Mouse (Mus musculus): Measurements from ENCODE around the gene Klf12.

- TF ChIP-seq CTCF (IDR thresholded peaks at IDR 0.05; ENCODE audit: control insufficient read depth, insufficient read depth, low read length): no peak
- TF ChIP-seq POLR2A (IDR thresholded peaks at IDR 0.05; ENCODE audit: borderline replicate concordance, control insufficient read depth, low read depth, low read length): no peak
Measured at GRCm38 (mm10) chr14:100283411-100284118, 914 bp downstream of the Klf12 start.
